Mouse (Mus musculus): ENCODE results near the gene Nelfcd.

The Nelfcd gene

DNA sequence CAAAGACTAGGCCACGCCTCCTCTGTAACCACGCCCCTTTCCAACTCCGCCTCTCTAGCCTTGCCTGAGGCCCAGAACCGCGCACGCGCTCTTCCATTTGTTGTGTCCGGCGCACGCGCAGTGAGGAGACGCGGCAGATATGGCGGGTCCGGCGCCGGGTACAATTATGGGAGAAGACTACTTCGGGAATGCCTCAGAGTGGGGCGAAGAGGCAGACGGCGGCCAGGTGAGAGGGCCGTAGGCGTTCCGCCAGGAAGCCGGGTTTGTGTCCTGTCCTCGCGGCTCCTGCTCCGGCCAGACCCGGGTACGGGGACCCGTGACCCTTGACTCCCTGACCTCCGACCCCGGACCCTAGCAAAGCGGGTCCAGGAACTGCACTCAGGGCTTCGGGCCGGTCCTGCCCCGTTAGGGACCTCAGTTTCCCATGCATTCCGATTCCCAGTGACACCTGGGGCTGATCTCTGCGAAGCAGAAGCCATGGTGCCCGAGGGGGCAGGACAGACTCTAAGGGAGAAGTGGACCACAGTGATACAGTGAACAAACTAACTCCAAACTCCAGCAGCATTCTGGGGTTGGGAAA is at the start of gene Nelfcd:
Gene Nelfcd, plus strand, starts transcription at position 74 of the 580 bp plus-strand sequence.
- DNase-seq (ENCODE audit: low read depth) = peak; percentile 88

GRCm38 (mm10) chr2:174366571-174366970 is 49.0 kb upstream of the Nelfcd start:
- no peak for DNase-seq (ENCODE audit: low read depth)

DNA sequence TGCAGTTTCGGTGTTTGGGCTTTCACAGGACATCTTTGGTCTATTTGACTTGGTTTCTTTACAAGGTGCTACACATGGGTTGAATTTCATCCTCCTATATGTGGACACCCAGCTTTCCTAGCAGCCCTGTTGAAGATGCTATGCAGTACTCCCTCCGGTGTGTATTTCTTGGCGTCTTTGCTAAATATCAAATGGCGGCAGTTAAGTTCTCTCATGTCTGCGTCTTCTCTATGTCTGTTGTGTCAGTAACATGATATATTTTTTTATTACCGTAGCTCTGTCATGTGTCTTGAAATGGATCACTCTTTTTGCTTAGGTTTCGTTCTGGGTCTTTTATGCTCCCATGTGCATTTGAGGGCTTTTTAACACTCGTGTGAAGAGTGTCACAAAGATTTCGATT is 34.6 kb upstream of the Nelfcd start:
- DNase-seq (ENCODE audit: low read depth) = no peak

- no peak for DNase-seq (ENCODE audit: low read depth)
Observed at GRCm38 (mm10) chr2:174391936-174392335, 23.7 kb upstream of the Nelfcd start.

DNA sequence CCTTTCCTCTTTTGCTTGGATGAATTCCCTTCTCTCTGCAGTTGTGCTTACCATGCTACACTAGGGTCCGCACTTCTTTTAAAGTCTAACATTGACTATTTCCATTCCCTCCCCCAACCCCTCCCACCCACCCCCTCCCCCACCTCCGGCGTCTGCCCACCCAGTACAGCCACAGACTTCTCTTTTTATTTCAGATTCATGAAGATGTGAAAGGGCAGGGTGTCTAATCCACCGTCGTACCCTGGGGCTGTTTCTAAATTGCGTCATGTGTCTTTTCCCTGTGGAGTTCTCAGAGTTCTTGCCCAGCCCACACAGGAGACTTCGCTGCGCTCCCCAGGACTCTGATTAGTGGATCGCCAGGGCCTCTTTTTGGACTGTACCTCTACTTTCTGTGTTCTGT is 23.1 kb upstream of the Nelfcd start:
- no peak for DNase-seq (ENCODE audit: low read depth)

- no peak for DNase-seq (ENCODE audit: low read depth)
Observed at GRCm38 (mm10) chr2:174393383-174393782, 22.2 kb upstream of the Nelfcd start.

DNA sequence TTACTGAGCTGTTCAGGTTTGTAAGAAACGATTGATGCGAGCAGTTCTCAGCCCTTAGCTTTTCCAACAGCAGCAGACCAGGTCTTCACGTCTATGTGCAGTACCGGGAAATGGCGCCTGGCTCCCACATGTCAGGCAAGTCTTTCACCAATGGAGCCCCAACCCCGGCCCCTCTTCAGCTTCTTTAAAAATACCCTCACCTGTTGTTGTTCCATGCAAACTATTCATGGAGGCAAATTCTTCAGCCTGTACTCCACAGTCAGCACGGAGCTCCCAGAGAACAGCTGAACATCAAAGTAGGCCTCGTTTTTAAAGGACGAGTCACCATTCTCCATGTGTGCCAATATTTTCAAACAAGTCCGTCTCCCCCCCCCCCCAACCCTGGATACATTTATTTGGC is 19.0 kb upstream of the Nelfcd start:
- DNase-seq (ENCODE audit: low read depth) = no peak

DNA sequence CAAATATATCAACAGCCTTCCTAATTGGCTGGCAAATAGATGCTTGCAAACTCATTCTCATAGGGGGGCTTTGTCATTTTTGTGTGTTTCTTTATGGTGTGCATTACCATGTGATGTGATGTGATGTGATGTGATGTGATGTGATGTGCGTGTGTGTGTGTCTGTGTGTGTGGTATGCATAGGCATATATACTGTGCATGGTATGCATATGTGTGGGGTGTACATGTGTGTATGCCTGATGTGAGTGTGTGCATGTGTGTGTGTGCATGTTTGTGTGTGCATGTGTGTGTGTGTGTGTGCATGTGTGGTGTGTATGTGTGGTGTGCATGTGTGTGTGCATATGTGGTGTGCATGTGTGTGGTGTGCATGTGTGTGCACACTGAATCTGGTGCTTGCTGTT is 18.5 kb upstream of the Nelfcd start:
- no peak for DNase-seq (ENCODE audit: low read depth)

- no peak for DNase-seq (ENCODE audit: low read depth)
Observed at GRCm38 (mm10) chr2:174397881-174398280, 17.7 kb upstream of the Nelfcd start.

DNA sequence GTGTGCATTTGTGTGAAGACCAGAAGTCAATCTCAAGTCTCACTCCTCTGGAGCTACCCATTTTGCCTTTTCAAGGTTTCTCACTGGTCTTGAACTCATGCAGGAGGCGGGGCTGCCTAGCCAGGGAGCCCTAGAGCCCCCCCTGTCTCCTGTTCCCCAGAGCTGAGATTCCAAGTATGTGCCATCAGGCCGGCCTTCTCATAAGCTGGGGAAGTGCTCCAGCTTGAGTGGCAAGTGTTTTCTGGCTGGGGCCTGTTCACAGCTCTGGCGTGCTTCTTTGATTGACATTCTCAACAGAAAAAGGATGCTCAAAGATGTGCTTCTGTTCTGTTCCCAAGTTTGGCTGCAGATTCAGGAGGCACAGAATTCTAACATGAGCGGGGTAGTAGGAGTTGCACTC is 15.2 kb upstream of the Nelfcd start:
- DNase-seq (ENCODE audit: low read depth) = no peak

GRCm38 (mm10) chr2:174410222-174410621 is 5.4 kb upstream of the Nelfcd start:
- DNase-seq (ENCODE audit: low read depth) = no peak

GRCm38 (mm10) chr2:174413127-174413526 is 2.5 kb upstream of the Nelfcd start:
- no peak for DNase-seq (ENCODE audit: low read depth)

- no peak for DNase-seq (ENCODE audit: low read depth)
Observed at GRCm38 (mm10) chr2:174415001-174415730, 438 bp upstream of the Nelfcd start.

DNA sequence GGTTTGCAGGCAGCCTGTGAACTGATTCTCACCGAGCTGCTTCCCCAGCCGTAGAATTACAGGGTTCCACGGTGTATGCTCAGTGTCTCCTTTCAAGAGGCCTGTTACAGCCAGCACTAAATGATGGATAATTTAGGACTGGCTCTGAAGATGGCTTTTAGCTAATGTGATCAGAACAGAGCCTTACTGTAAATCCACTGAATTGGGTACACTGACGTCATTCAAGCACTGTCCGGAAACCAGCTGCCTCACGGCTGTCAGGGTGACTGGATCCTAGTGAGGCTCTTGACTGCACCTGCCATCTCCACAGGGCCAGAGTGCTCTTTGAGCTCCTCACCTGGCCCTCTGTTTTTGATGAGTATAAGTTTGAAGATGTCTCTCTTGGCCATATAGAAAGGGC is 5.5 kb downstream of the Nelfcd start:
- DNase-seq (ENCODE audit: low read depth) = no peak

DNA sequence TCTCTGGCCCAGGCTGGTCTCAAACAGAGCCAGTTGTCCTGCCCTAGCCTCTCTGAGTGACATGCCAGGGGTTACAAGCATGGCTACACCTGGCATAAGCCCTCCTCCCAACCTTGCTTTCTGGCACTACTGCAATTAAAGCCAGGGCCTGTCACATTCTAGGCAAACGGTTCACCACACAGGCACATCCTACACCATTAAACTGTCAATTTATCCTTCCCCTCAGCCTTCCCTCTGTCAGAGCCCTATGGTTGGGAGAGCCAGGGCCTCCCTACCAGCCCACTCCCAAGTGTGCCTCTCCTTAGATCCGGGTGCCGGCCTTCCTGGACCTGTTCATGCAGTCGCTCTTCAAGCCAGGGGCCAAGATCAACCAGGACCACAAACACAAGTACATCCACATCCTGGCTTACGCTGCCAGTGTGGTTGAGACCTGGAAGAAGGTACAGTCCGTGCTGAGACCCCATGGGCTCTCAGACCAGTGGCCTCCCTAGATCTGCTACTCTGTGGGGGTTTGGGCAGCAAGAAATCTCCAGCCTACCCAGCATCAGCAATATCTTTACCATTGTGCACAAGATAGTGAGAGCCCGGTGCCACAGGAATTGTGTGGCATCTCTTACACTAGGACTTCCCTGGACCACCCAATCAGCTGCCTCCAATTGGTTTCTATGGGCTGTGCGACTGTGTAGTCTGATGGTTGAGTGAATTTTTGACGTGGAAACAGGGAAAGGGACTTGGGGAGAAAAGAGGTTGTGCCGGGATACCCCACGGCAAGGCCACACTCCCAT is 8.9 kb downstream of the Nelfcd start:
- DNase-seq (ENCODE audit: low read depth) = no peak

GRCm38 (mm10) chr2:174426856-174427255 is 11.3 kb downstream of the Nelfcd start:
- DNase-seq (ENCODE audit: low read depth) = no peak

DNA sequence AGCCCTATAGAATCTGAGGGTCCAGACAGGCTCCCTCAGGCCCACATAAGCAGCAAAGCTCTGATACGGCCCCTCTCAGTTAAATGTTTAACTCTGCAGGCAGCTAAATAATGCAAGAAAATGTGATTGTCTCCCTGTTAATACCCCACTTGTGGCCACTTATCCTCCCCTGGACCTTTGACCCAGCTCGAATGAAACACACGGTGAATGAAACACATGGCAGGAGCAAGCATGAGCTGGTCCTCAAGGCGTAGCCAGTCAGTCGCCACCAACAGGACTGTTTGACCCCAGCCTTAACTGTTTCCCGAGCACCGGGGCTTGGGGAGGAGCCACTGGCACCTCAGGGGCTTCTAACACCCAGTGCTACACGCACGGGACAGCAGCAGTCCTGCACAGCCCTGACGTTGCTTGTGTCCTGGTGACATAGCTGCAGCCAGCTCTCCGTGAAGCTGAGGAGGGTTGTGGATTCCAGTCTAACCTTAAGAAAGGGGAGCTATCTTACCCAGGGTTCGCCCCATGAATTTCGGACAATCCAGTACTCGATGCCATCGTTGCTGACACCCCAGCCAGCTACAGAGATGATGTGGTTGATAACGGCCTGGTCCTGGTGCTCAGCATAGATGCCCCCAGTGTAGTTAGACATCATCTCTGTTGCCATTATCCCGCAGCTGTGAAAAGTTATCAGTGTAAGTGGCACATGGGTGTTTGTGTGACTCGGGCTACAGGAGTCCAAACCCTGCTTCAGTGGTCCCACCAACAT is 12.7 kb downstream of the Nelfcd start:
- DNase-seq (ENCODE audit: low read depth) = no peak

- DNase-seq (ENCODE audit: low read depth) = no peak
Observed at GRCm38 (mm10) chr2:174428996-174429591, 13.5 kb downstream of the Nelfcd start.

DNA sequence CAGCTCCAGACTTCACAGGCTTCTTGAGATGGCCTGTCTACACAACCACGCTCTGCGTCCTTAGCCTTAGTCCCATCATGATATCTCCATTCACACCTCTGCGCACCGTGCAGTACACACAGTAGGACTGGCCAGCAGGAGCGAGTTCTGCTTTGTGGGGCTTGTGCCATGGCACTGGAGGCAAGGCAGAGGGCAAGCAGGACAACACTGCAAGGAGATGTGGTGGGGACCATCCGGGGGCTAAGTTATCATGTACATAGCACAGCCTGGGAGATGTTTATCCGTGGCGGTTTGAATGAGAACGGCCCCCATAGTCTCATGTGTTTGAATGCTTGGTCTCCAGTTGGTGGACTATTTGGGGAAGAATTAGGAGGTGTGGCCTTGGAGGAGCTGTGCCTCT is 19.3 kb downstream of the Nelfcd start:
- no peak for DNase-seq (ENCODE audit: low read depth)

- no peak for DNase-seq (ENCODE audit: low read depth)
Observed at GRCm38 (mm10) chr2:174436076-174436701, 20.6 kb downstream of the Nelfcd start.

DNA sequence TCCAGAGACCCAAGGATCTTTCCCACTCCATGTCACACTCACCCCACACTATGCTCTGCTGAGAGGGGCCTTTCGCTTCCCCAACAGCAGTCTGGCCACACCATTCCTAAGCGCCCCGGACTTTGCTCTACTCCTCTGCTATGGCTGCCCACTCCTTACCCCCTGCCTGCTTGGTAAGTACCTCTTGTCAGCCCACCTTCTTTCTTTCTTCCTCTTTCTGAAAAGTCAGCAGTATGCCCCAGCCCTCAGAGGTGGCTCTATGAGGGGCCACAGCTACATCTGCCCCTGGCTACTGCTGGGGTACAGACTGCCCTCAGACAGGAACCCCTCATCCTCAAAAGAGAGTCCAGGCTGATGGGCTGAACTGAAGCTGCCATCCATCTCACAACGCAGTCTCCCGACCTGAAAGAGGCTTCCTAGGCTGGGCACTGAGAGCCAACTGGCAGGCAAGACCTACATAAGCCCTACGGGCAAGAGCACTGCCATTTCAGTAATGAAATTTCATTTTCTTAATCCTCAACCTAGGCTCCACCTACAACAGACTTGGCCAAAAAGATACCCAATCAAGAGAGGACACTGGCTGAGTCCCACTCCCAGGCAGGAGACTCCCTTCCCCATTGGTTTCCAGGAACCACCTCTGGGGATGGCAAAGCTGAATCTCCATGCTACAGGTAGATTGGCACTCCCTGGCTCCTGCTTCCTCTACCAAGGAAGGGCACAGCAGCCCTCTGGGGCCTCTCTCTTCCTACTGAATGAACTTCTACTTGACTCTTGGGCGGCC is 21.5 kb downstream of the Nelfcd start:
- no peak for DNase-seq (ENCODE audit: low read depth)
